Mouse (Mus musculus) cerebral cortex, adult 2 months (tissue): ENCODE measurements around the gene Atxn2.

Experiments used
- WGBS: fragments of 180-500 bp; shearing (Covaris S2); methylation state at CpG from one replicate; pipeline ENCODE4 v1.1.7; 2018; 5-methylcytosine and 5-hydroxymethylcytosine counted together

The Atxn2 gene

DNA sequence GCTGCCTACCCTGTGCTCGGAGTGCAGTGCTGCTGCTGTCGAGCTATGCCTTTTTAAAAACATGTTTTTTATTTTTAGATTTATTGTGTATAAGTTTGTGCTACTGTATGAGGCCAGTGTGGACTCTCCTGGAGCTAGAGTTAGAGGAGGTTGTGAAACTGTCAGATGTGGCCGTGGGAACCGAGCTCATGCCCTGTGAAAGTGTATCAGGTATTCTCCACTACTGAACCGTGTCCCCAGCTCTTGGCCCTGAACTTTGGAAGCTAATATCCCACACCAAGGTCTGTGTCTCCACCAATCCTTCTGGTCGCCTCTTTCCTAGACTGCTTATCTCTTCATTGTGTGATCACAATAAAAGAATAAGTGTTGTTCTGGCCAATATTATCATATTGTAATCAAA lies 51.8 kb downstream of the Atxn2 start:
- WGBS: 64% methylated on average over 6 of the region's 6 CpGs

GRCm38 (mm10) chr5:121765020-121765419 lies 53.9 kb downstream of the Atxn2 start:
- WGBS: 70% methylated on average over 2 of the region's 2 CpGs

- 79% methylated on average over 4 of the region's 4 CpGs for WGBS
Observed at GRCm38 (mm10) chr5:121766038-121766773, 55.1 kb downstream of the Atxn2 start.

DNA sequence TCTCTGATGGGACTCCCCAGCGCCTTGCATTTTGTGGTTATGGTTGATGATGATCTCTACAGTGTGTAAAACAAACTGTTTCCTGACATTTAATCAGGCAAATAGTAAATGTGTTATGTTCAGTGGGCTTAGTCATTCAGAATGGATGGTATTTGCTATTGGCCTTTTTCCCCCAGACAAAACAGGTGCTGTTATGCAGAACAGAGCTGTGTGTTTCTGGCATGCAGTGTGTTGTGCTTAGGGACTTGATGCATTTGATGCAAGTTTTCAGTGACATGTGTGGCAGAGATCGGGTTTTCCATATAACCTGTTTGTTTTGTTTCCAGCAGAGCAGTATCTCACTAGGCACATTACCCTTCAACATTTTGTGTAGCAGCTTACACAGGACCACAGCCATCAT lies 56.4 kb downstream of the Atxn2 start:
- WGBS: 78% methylated on average over 2 of the region's 2 CpGs

GRCm38 (mm10) chr5:121769827-121770226 lies 58.7 kb downstream of the Atxn2 start:
- WGBS: 53% methylated on average over 7 of the region's 7 CpGs

- WGBS: 82% methylated on average over 3 of the region's 3 CpGs
Observed at GRCm38 (mm10) chr5:121771611-121772010, 60.5 kb downstream of the Atxn2 start.

DNA sequence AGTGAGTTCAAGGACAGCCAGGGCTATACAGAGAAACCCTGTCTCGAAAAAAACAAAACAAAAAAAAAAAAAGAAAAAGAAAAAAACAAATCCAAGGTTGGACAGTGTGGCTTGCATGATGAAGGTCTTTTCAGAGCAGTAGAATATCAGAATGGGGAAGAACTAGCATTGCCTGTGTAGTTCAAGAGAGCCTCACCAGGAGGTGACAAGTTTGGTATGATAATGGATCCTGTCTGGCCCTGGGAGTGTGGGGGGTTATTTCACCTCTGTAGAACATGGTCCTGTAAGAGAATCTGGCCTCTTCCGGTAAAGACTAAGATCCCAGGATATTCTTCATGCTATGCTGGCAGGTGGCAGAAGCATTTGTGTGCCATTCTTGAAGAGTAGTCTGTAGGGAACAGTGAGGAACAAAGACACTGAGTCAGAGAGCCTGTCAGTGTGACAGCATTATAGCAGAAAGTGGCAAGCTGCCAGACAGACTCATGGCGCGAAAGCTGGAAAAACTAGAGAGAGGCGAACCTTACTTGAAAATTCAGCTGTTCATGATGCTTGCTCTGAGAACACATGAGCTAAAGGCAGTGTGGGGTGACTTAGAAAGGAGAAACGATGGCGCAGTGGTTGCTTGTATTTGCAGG lies 67.5 kb downstream of the Atxn2 start:
- 31% methylated on average over 7 of the region's 7 CpGs for WGBS

- WGBS: 60% methylated on average over 5 of the region's 5 CpGs
Observed at GRCm38 (mm10) chr5:121780180-121780579, 69.0 kb downstream of the Atxn2 start.

GRCm38 (mm10) chr5:121782467-121782866 lies 71.3 kb downstream of the Atxn2 start:
- 20% methylated on average over 4 of the region's 4 CpGs for WGBS

- WGBS: 48% methylated on average over 10 of the region's 10 CpGs
Observed at GRCm38 (mm10) chr5:121783862-121784500, 72.8 kb downstream of the Atxn2 start.

GRCm38 (mm10) chr5:121791026-121791425 lies 79.9 kb downstream of the Atxn2 start:
- WGBS: 81% methylated on average over 5 of the region's 5 CpGs

DNA sequence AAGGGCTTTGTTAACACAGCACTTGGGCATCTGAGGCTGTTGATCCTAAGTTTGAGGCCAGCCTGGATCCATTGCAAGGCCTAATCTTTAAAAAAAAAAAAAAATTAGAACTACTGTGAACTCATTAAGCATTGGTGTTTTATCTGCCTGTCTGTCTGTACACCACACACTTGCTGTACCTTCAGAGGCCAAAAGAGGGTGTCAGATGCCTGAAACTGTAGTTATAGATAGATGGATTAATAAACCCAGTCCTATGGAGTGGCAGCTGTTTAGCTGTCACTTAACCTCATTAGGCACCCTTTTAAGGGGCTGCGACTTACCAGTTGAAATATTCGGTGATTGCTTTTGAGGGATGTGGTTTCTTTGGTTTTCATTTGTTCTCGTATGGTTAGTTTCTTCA lies 84.7 kb downstream of the Atxn2 start:
- WGBS: 86% methylated on average over 3 of the region's 3 CpGs

DNA sequence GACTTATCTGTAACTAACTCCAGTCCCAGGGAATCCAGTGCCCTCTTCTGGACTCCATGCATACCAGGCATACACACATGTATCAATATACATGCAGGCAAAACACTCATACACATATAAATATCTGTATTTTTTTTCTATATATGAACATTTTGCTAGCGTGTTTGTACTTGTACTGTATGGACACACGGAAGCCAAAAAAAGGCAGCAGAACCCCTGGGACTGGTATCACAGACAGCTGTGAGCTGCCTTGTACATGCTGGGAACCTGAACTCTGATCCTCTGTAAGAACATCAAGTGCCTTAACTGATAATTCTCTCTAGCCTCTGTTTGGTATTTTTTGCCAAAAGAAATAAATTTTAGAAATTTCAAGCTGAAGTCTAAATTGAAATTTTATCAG lies 87.3 kb downstream of the Atxn2 start:
- 90% methylated on average over 2 of the region's 2 CpGs for whole genome bisulfite sequencing

DNA sequence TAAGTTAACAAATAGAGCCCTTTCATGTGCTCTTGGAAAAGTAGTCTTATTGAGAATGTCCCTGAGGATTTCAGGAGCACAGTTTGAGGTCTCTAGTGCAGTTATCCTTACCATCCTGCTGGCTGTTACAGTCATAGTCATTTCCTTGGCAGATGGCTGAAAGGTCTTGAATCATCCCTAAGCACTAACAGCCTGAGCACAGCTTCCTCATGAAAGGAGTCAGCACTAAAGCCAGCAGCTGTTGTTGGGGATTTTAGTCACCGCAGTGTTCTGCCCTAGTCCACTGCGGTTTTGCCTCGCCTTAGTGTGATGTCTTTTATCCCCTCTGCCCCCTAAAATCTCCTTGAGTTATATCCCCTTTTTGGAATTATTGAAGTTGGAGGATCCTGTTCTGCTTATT lies 96.0 kb downstream of the Atxn2 start:
- 33% methylated on average over 3 of the region's 3 CpGs for WGBS

GRCm38 (mm10) chr5:121808202-121808601 lies 97.1 kb downstream of the Atxn2 start:
- WGBS: 64% methylated on average over 2 of the region's 2 CpGs

DNA sequence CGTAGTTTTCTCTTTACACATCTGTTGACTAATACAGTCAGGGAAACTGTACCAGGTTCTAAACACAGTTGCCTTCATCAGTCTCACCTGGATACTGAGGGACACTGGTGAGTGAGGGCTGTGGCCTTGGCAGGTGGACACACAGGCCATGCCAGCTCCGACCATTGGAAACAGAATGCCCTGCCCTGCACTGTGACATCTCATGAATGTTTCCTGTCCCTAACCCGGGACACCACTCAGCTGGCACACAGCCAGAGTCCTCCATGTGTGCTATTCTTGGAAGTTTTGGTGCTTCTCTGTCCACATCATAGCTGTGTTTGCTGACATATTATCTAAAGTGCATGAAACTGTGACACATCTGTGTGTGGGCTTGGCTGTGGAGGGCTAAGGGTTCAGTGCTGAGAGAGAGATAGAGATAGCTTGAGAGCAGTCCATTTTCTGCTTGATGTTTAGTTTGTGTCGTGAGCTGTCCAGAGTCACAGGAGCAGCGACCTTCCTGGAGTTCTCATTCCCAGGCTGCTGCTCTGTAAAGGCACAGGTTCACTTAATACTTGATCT lies 98.6 kb downstream of the Atxn2 start:
- 54% methylated on average over 5 of the region's 5 CpGs for WGBS

- WGBS: 73% methylated on average over 17 of the region's 17 CpGs
Observed at GRCm38 (mm10) chr5:121810331-121811151, 99.4 kb downstream of the Atxn2 start.

DNA sequence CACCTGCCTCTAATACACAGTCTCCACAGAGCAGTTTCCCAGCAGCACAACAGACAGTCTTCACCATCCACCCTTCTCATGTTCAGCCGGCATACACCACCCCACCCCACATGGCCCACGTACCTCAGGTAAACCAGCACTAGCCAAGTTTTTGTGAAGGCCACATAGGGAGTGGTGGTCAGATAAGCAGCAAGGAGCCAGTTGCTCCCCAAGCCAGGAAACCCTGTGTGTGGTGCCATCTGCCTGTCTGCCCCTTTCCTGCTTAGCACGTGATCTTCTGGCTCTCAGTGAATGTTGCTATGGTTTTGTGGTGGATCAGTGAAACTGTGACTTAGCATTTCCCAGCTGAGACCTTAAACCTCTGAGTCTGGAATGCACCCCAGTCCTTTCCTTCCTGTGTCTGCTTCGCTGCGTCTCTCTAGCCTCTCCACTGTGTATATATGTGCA lies 100.4 kb downstream of the Atxn2 start:
- 34% methylated on average over 5 of the region's 5 CpGs for WGBS

- WGBS: 76% methylated on average over 7 of the region's 7 CpGs
Observed at GRCm38 (mm10) chr5:121812526-121813243, 101.5 kb downstream of the Atxn2 start.

DNA sequence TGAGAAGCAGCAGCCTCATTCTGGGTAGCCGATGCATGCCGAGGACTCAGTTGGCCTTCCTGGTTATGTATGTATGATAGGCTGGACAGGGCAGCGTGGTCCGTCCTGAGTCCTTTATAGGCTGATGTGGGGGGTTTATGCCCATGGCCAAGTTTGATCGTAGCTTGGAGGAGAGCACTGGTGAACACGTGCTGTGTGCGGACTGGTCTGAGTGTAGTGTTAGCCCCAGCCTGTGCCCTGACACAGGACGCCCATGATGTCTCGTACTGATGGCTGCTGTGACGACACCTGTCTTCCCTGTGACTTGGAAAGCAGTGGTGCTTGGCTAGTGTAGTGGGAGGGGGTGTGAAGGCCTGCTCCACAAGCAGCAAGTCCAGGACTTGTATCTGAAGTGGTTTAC lies 102.6 kb downstream of the Atxn2 start:
- 83% methylated on average over 10 of the region's 10 CpGs for WGBS

DNA sequence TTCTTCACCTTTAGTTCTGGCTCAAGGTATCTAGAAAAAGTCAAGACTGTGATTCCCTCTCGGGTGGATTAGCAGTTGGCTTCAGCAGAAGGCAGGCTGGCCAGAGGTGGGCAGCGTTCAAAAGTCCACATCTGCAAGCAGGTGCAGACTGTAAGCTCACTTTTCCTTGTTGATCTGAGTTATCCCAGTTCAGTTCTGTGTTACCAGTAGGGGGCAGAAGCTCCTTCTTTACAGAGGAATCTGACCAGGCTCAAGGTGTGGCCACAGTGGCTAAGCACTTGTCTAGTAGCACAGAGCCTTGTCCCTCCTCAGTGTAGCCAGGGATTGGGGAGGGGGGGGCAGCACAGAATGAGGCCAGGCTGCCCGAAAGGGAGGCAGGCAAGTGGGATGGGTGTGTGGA lies 103.9 kb downstream of the Atxn2 start:
- 46% methylated on average over 3 of the region's 3 CpGs for WGBS
